Mouse (Mus musculus) forebrain, postnatal 0 days (tissue): ENCODE results near the gene Mrpl17. TPM values are rescaled to one million over a fixed set of nuclear protein-coding genes. Genes with fewer than 3 reads are reported as not detected.

Experiments used
- ATAC-seq: fragments of 200-750 bp; cut with Nextera tagmentation; 2 replicates; pipeline ENCODE4 v1.8.0; 2017; ENCODE audit warnings: mild to moderate bottlenecking, moderate library complexity
- DNase-seq: peaks from one replicate; pipeline ENCODE4 v3.0.0-alpha.2; 2015
- H3K27ac ChIP-seq: fragments of 300-500 bp; sonication (generic); 2 replicates; pipeline ENCODE4 v1.5.1; 2014; ENCODE audit warnings: low read depth, mild to moderate bottlenecking, antibody characterized with exemption, low read length, moderate library complexity, mixed read lengths
- H3K27me3 ChIP-seq: fragments of 300-500 bp; sonication (generic); 2 replicates; pipeline ENCODE4 v1.6.1; 2014; ENCODE audit warnings: mild to moderate bottlenecking, low read length, mixed read lengths; ENCODE audit not compliant: insufficient read depth
- H3K36me3 ChIP-seq: fragments of 300-500 bp; sonication (generic); 2 replicates; pipeline ENCODE4 v1.6.1; 2014; ENCODE audit warnings: mild to moderate bottlenecking, moderate library complexity; ENCODE audit not compliant: insufficient read depth
- H3K4me1 ChIP-seq: fragments of 300-500 bp; sonication (generic); 2 replicates; pipeline ENCODE4 v1.6.1; 2014; ENCODE audit warnings: antibody characterized with exemption; ENCODE audit not compliant: insufficient read depth
- H3K4me2 ChIP-seq: fragments of 300-500 bp; sonication (generic); 2 replicates; pipeline ENCODE4 v1.6.1; 2014; ENCODE audit warnings: low read depth, mild to moderate bottlenecking, moderate library complexity
- H3K4me3 ChIP-seq: fragments of 300-500 bp; sonication (generic); 2 replicates; pipeline ENCODE4 v1.5.1; 2014; ENCODE audit warnings: low read depth, low read length, mixed read lengths
- H3K9ac ChIP-seq: fragments of 300-500 bp; sonication (generic); 2 replicates; pipeline ENCODE4 v1.6.1; 2014; ENCODE audit warnings: mild to moderate bottlenecking
- H3K9me3 ChIP-seq: fragments of 300-500 bp; sonication (generic); 2 replicates; pipeline ENCODE4 v1.6.1; 2016; ENCODE audit warnings: low read length
- CTCF ChIP-seq: sonication (generic); IDR thresholded peaks from 2 replicates; pipeline ENCODE4 v1.5.1; 2016; ENCODE audit warnings: antibody characterized with exemption, control low read depth, low read depth
- WGBS: fragments of 180-500 bp; shearing (Covaris S2); extraction: QIAGEN DNeasy Blood & Tissue Kit; methylation state at CpG from one replicate; pipeline ENCODE4 v1.1.7; 2014; 5-methylcytosine and 5-hydroxymethylcytosine counted together
- polyA plus RNA-seq: library from polyadenylated mRNA; unstranded; fragments of >200 nt; fragmentation: Nextera tagmentation; extraction: Ambion mirVana; gene quantifications from 2 replicates; pipeline ENCODE4 v1.2.1, GENCODE M21; 2015
- total RNA-seq: library from RNA; depleted of rRNA; stranded (reverse); fragments of >200 nt; gene quantifications from 2 replicates; pipeline ENCODE4 v1.2.3, GENCODE M21; 2014; rRNA removed

The Mrpl17 gene
- total and polyA plus RNA-seq, 2 experiments from 2014 or later, result 15.0 to 192 TPM

GRCm38 (mm10) chr7:105762517-105763270, 48.2 kb downstream of the Mrpl17 start:
- no peak for TF ChIP-seq CTCF
- WGBS, result 36% methylated on average over 55 of the region's 55 CpGs
- ATAC-seq, result peak; percentile 23; the same call in 1 of the 2 replicates
- no peaks in the 10 kb centered on the region for H3K4me1 ChIP-seq
- H3K36me3 ChIP-seq, result peaks cover 84% of the 10 kb centered on the region
- no peak overlapping the region for H3K27ac ChIP-seq
- H3K4me3 ChIP-seq, result no peak overlapping the region
- peak; percentile 48 for DNase-seq
- H3K9me3 ChIP-seq, result no peaks in the 10 kb centered on the region
- no peak overlapping the region for H3K4me2 ChIP-seq
- no peaks in the 10 kb centered on the region for H3K27me3 ChIP-seq
- H3K9ac ChIP-seq, result no peak overlapping the region

DNA sequence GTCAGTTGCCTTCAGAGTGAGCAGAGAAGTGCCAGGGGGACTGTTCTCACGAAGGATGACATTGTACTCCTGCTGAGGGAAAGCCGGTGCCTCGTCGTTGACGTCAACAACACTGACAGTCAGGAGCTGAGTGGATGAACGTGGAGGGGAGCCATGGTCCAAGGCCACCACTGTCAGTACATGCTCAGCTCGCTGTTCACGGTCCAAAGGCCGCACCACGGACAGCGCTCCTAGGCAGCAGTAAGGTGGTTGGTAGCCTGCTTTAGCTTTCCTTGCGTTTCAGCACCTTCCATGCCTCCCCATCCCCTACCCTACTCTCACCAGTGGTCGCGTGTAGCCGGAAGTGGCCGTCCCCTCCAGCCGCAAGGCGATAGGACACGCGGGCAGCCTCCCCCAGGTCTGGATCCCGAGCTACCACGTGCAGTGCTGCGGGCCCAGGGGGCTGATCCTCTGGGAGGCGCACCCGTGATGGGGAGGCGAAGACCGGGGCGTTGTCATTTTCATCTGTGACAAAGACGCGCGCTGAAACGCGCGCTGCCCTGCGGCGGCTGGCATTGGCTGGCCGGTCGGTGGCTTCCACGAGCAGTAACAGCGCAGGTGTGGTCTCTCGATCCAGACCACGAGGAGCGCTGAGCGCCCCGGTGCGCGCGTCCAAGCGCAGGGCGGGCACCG, 49.0 kb downstream of the Mrpl17 start:
- Histone ChIP-seq H3K27ac (peak overlapping the region; percentile 45; the same call in 1 of the 2 replicates), H3K27me3 (no peaks in the 10 kb centered on the region), H3K4me1 (no peaks in the 10 kb centered on the region), H3K9me3 (no peaks in the 10 kb centered on the region), H3K4me2 (no peak overlapping the region), H3K36me3 (peaks cover 85% of the 10 kb centered on the region), H3K4me3 (no peak overlapping the region), H3K9ac (no peak overlapping the region)
- peak; percentile 17 for ATAC-seq
- TF ChIP-seq CTCF, result no peak
- 36% methylated on average over 51 of the region's 51 CpGs for WGBS
- DNase-seq, result no peak

DNA sequence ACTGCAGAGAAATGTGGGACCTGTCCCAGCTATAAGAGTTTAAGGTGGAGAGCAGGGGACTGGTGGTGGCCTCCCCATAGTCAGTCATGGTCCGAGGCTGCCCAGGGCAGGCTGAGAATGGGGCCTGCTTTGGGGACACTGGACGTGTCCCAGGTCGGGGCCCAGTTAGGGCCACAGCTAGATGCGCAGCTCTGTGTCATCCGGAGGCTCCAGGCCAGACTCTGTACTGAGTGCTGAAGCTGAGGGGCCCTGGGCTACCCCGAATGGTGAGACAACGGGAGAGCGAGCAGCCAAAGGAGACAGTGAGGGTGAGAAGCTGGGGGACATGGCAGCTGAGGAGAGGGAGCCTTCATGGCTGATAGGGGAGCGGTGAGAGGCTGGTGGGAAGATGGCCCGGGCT, 57.6 kb downstream of the Mrpl17 start:
- 94% methylated on average over 10 of the region's 10 CpGs for WGBS
- DNase-seq (no peak), ATAC-seq (no peak)
- H3K36me3 ChIP-seq, result peaks cover 72% of the 10 kb centered on the region
- H3K4me3 ChIP-seq, result no peak overlapping the region
- H3K4me2 ChIP-seq, result no peak overlapping the region
- no peak overlapping the region for H3K9ac ChIP-seq
- TF ChIP-seq CTCF, result no peak
- 0 out of 2 replicates have a peak, but pooled peaks cover 3% of the 10 kb centered on the region for H3K4me1 ChIP-seq
- no peaks in the 10 kb centered on the region for H3K9me3 ChIP-seq
- H3K27ac ChIP-seq, result no peak overlapping the region
- H3K27me3 ChIP-seq, result no peaks in the 10 kb centered on the region

Other genes with a start within 250 kb of the Mrpl17 start
- 451 and 455 TPM in 2 replicates for gene Apbb1, start 229.4 kb downstream of the Mrpl17 start, total RNA-seq
- 329 and 350 TPM in 2 replicates for gene Apbb1, start 229.4 kb downstream of the Mrpl17 start, polyA plus RNA-seq
- not detected in 2 replicates for gene Hpx, start 211.0 kb downstream of the Mrpl17 start, total RNA-seq
- gene Hpx, start 211.0 kb downstream of the Mrpl17 start, polyA plus RNA-seq, result 0.17 and 0.21 TPM in 2 replicates
- gene Trim3, start 177.5 kb downstream of the Mrpl17 start, total RNA-seq, result 142 and 160 TPM in 2 replicates
- 70.5 and 93.0 TPM in 2 replicates for gene Trim3, start 177.5 kb downstream of the Mrpl17 start, polyA plus RNA-seq
- 49.8 and 65.6 TPM in 2 replicates for gene Timm10b, start 171.0 kb downstream of the Mrpl17 start, total RNA-seq
- 160 and 167 TPM in 2 replicates for gene Timm10b, start 171.0 kb downstream of the Mrpl17 start, polyA plus RNA-seq
- 89.7 and 93.8 TPM in 2 replicates for gene Arfip2, start 170.7 kb downstream of the Mrpl17 start, total RNA-seq
- 88.6 and 93.4 TPM in 2 replicates for gene Arfip2, start 170.7 kb downstream of the Mrpl17 start, polyA plus RNA-seq
- gene Gm45799, start 170.5 kb downstream of the Mrpl17 start, total RNA-seq, result 45.3 and 52.9 TPM in 2 replicates
- 34.2 and 41.2 TPM in 2 replicates for gene Gm45799, start 170.5 kb downstream of the Mrpl17 start, polyA plus RNA-seq
- 1.8 and 4.6 TPM in 2 replicates for gene Dnhd1, start 160.3 kb downstream of the Mrpl17 start, total RNA-seq
- 0.08 and 0.48 TPM in 2 replicates for gene Dnhd1, start 160.3 kb downstream of the Mrpl17 start, polyA plus RNA-seq
- gene Ilk, start 74.5 kb downstream of the Mrpl17 start, total RNA-seq, result 146 and 157 TPM in 2 replicates
- gene Ilk, start 74.5 kb downstream of the Mrpl17 start, polyA plus RNA-seq, result 159 and 161 TPM in 2 replicates
- gene Rrp8, start 73.7 kb downstream of the Mrpl17 start, total RNA-seq, result 22.1 and 26.6 TPM in 2 replicates
- 16.0 and 19.1 TPM in 2 replicates for gene Rrp8, start 73.7 kb downstream of the Mrpl17 start, polyA plus RNA-seq
- gene Taf10, start 66.7 kb downstream of the Mrpl17 start, total RNA-seq, result 84.6 and 86.5 TPM in 2 replicates
- 99.9 and 108 TPM in 2 replicates for gene Taf10, start 66.7 kb downstream of the Mrpl17 start, polyA plus RNA-seq
- 16.8 and 51.2 TPM in 2 replicates for gene Tpp1, start 58.9 kb downstream of the Mrpl17 start, total RNA-seq
- 38.7 and 40.0 TPM in 2 replicates for gene Tpp1, start 58.9 kb downstream of the Mrpl17 start, polyA plus RNA-seq
- 62.7 and 98.7 TPM in 2 replicates for gene Dchs1, start 23.4 kb downstream of the Mrpl17 start, total RNA-seq
- 5.7 and 8.0 TPM in 2 replicates for gene Dchs1, start 23.4 kb downstream of the Mrpl17 start, polyA plus RNA-seq
- gene Gm4070, start 142.9 kb upstream of the Mrpl17 start, total RNA-seq, result 0.48 and 0.92 TPM in 2 replicates
- 0.28 TPM in 1 of 2 replicates, not detected in the other for gene Gm4070, start 142.9 kb upstream of the Mrpl17 start, polyA plus RNA-seq